Mouse (Mus musculus) brain, adult 2 months (tissue): ENCODE measurements at regions not wholly inside any gene's neighbourhood (a gene's known extent, or its start where the extent isn't known, plus 50 kb on each side); places are given as distances from the start of the nearest gene placed in this dataset.
A peak's percentile ranks its signal among the peaks of the same experiment; 100 is the strongest.

Source experiments
- DNase-seq: peaks from one replicate; pipeline ENCODE4 v3.0.0; 2011; ENCODE audit warnings: low read depth, low spot score

GRCm38 (mm10) chr1:75612083-75612720 lies 66.1 kb downstream of the Slc4a3 start:
- DNase-seq = no peak

- no peak for DNase-seq
Measured at GRCm38 (mm10) chr1:75613206-75613605, 67.1 kb downstream of the Slc4a3 start.

GRCm38 (mm10) chr1:75616971-75617370 lies 70.9 kb downstream of the Slc4a3 start:
- peak; percentile 38 for DNase-seq

GRCm38 (mm10) chr1:75618367-75618790 lies 72.3 kb downstream of the Slc4a3 start:
- peak; percentile 76 for DNase-seq

DNA sequence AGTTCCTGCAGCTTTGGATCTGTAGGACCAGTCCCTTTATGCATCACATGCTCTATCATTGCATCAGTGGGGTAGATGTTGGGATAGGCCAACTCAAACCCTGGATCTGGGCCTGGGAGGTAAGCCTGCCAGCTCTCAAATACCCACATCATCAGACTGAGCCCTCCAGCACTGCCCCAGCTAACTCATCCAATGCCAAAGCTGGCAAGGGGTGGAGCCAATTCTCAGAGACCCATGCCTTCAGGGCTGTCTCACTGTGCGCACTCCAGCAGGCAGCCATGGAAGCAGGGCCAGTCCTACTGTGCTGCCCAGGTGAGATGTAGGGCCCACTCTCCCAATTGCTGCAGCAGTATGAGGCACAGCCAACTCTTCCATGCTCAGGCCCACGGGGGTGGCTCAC lies 84.2 kb downstream of the Slc4a3 start:
- no peak for DNase-seq

DNA sequence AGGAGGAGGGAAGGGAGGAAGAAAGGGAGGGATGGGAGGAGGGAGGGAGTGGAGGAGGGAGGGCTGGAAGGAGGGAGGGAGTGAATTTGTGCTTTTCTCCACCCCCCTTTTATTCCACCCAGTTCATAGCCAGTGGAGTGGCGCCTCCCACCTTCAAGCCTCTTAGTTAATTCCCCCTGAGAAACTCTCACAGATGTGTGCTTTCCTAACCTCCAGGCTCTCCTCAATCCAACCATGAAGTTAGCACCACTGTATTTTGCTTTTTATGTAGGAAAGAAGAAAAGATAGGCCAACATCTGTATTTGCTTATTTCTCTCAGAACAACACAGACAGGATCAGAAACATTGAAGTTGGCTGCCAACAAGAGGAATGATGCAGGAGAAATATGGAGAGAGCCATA lies 85.7 kb downstream of the Slc4a3 start:
- DNase-seq = no peak

- DNase-seq = no peak
Measured at GRCm38 (mm10) chr1:75635591-75635990, 89.5 kb downstream of the Slc4a3 start.

- no peak for DNase-seq
Measured at GRCm38 (mm10) chr1:75639031-75640001, 93.2 kb downstream of the Slc4a3 start.

GRCm38 (mm10) chr1:75642496-75642895 lies 96.4 kb downstream of the Slc4a3 start:
- DNase-seq = no peak

DNA sequence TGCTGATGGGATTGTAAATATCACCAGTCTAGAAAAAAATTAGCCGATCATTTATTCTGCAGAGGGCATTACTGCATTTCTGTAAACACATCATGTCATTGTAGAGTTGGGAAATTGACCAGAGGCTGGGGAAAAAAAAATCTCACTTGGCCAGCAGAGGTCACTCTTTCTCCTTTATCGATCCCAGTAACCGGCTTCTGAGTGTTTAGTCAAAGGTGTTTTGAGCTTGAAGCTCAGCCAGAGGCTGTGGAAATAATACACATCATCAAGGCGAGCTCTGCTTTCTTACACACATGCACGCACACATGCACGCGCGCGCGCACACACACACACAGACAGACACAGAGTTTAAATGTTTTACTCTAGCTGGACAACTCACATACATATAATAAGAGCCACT lies 106.5 kb downstream of the Slc4a3 start:
- DNase-seq = peak; percentile 83

- no peak for DNase-seq
Measured at GRCm38 (mm10) chr1:75652987-75653573, 107.0 kb downstream of the Slc4a3 start.

DNA sequence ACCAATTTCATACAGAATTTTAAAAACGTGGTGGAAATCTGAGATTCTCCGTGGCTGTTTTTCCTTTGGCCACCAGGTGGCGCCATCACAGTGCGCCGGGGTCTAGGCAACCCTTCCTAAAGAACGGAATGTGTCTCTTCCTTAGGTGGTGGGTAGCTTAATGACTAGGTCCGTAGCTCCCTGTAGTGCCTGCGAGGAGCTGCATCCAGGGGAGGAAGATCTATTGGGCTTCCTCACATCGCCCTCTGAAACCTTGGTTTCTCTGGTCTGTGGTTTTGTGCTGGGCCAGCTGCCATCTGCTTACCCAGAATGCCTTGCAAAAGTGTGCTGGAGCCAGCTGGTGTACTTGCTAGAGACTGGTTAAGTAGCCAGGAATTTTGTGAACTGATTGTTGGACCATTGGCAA lies 107.6 kb downstream of the Slc4a3 start:
- DNase-seq = peak; percentile 86

- DNase-seq = no peak
Measured at GRCm38 (mm10) chr1:75656592-75656991, 110.5 kb downstream of the Slc4a3 start.

DNA sequence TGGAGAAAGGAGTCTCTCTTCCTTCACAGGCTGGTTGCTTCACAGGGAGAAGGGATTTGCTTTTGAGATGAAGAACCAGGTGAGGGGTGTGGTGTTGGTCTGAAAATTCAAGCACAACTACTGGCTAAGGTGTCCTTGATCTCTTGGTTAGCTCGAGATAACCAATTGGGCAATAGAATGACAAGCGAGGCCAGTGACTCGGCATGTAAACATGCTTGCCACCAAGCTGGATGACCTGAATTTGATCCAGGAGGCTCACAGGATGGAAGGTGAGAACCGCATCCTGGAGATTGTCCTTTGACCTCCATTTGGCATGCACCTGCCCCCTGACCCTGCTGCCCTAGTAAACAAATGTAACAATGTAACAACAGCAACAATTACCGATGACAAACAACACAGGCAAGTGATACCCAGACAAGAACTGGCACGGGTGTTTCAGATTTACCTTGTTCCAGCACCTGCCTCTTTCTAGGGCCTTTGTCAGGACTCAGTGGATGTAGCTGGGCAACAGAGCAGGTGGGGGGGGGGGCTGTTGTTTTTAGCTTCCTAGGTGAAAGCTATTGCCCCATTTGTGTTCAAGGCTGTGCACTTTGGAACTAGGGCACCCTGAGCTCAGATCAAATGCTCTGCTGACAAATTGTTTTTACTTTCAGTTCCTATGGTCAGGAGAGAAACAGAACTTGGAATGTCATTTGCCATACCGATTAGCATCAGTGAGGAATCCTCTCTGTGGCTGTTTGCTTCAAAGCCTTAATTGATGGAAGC lies 114.5 kb downstream of the Slc4a3 start:
- DNase-seq = no peak

GRCm38 (mm10) chr1:75662141-75662990 lies 116.3 kb downstream of the Slc4a3 start:
- DNase-seq = no peak

DNA sequence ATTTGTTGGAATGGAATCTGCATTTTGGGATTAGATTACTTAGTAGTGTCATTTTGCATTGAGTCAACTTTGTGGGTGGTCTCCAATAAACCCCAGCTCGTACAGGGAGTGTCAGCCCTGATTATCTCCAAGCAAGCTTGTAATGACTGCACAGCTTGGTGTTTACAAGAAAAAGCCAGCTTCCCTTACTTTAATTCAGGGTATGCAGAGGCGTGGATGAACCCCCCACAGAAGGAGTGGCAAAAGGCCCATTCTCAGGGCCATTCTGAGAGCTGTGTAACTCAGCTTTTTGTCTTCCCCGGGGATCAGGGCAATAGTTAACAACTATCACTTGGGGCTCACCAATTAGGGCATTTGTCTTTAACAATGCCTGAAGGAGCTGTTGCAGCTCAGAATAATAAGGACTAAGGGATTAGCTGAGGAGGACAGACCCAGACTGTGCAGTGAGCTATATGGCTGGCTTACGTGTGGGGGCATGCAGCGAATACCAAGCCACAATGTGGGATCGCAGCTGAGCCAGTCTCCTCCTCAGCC lies 121.7 kb downstream of the Slc4a3 start:
- no peak for DNase-seq

DNA sequence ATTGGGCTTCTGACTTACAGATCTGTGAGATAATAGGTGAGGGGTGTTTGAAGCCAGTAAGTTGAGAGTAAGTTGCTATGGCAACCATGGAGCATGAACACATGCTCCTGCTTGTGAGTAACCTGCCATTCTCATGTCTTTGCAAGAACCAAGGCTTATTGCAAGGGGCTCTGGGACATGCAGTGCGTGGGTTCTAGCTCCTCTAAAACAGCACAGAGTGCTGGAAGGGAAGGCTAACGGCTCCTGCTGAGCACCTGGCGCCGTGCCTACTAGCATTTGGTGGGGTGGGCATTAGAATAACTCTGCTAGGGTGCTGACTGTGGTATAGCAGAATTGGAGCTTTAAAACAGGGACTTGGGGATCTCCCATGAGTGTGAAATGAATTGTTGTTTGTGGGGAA lies 130.2 kb downstream of the Slc4a3 start:
- DNase-seq = peak; percentile 51

- DNase-seq = peak; percentile 54
Measured at GRCm38 (mm10) chr1:75677695-75678094, 131.6 kb downstream of the Slc4a3 start.

DNA sequence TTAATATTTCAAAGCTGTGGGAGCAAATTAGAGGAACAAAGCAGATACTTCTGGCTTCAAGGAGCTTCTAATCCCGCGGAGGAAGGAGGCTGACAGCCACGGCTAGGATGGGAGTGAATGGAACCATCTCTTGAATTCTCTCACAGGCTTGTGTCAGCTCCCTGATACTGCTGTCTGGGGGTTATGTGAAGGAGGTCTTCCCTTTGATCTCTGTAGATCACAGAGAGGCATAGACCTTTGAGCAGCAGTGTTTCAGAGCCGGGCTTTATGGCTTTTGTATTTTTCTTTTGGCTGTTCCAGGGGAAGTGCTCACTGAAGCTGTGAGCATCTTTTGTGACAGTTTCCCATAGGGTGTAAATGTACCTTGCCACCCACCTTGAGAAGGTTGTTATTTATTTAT lies 132.2 kb downstream of the Slc4a3 start:
- no peak for DNase-seq

DNA sequence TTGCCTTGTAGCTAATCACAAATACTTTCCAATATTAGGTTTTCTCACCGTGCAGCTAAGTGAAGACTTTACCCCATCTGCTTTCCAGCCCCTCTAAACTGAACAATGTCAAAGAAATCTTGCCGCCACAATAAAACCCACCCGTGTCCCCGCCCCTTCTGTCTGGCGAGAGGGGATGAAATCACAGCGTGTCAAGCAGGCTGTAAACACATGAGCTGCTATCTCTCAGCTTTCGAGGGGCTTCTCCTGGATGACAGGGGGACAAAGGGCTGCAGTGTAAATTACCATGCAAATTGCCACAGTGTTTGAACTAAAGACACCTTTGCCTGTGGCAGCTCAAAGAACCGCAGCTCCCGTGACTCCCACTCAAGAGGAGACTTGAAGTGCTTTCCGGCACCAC lies 134.3 kb downstream of the Slc4a3 start:
- no peak for DNase-seq

GRCm38 (mm10) chr1:75681913-75682312 lies 135.8 kb downstream of the Slc4a3 start:
- no peak for DNase-seq
